Mouse (Mus musculus): ENCODE measurements around the gene Tshb. TPM values are rescaled to one million over a fixed set of nuclear protein-coding genes. Genes with fewer than 3 reads are reported as not detected.

Gene Tshb
- polyA plus RNA-seq (2012; rRNA removed; ENCODE audit: low replicate concordance), result not detected in 2 replicates

DNA sequence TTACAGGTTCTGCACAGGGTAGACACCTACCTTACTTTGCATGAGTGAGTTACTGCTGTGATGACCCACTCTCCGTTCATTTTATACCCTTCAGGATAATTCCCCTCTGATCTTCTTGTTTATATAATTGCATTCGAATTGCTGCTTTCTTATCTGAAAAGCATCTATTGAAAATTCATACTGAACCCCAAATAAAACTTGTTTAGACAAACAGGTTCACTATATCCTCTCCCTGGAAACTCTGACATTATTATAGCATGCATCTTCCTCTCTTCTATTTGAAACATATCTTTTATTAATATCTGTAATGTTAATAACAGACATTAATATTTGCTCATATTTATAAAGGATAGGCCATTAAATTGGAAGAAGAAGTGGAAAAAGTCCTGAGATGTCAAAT, at the start of gene Tshb:
Tshb (minus strand) TSS at position 101 of the 400 bp plus-strand sequence.

DNA sequence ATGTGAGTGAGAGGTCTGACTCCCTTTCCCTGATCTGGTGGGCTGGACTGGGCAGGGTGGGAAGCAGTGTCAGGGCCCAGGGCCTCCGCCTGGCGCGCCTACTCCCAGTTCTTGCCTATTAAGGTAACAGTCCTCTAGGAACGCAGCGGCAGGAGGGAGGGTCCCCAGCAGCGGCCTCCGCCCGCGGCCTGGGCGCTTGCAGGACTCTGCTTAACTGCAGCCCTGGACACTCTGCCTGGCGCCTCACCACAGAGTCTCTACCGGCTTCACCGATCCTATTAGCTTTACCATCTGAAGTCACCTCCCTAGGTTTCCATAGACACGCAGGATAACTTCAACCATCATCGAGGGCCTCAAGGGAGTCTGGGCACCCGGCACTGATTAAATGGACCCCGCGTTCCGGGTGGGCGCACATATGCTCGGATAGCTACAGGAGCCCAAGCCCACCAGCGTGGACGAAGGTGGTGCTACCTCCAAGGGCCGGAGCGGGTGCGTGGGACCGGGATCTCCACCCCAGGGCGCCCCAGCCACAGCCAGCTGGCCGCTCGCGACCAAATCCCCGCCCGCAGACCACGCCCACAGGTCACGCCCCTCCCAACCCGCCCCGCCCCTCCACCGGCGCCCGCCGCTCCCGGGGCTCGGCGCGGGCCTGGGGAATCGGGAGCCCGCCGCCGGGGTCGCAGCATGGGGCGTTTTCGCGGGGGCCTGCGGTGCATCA, 48.0 kb downstream of the Tshb start, which contains the start of gene Tspan2:
Tspan2 (plus strand) TSS at position 217 of the 718 bp plus-strand sequence.

Other genes starting within 250 kb of the Tshb start
- gene Tspan2, start 48.2 kb downstream of the Tshb start, polyA plus RNA-seq (2012; rRNA removed; ENCODE audit: low replicate concordance), result 0.36 and 0.82 TPM in 2 replicates
- not detected in 2 replicates for gene Sycp1, start 153.4 kb upstream of the Tshb start, polyA plus RNA-seq (2012; rRNA removed; ENCODE audit: low replicate concordance)
- gene Nr1h5, start 181.4 kb upstream of the Tshb start, polyA plus RNA-seq (2012; rRNA removed; ENCODE audit: low replicate concordance), result not detected in 2 replicates
- 9.8 and 11.8 TPM in 2 replicates for gene Sike1, start 213.0 kb upstream of the Tshb start, polyA plus RNA-seq (2012; rRNA removed; ENCODE audit: low replicate concordance)
- 3.5 and 3.6 TPM in 2 replicates for gene Csde1, start 237.7 kb upstream of the Tshb start, polyA plus RNA-seq (2012; rRNA removed; ENCODE audit: low replicate concordance)